Mouse (Mus musculus): ENCODE measurements around the gene Asb16. TPM values are rescaled to one million over a fixed set of nuclear protein-coding genes. Genes with fewer than 3 reads are reported as not detected.

Asb16 gene
- 0.98 and 1.2 TPM in 2 replicates for polyA plus RNA-seq (2012; ENCODE audit: low replicate concordance)

GRCm38 (mm10) chr11:102268520-102269244 is at the start of gene Asb16:
Asb16 (plus strand) TSS chr11:102268743.

GRCm38 (mm10) chr11:102230006-102230741 is 38.4 kb upstream of the Asb16 start, which contains the start of gene Hdac5:
Hdac5 (minus strand) TSS chr11:102230166.

GRCm38 (mm10) chr11:102248630-102249230 is 19.8 kb upstream of the Asb16 start, which contains the start of gene BC030867:
BC030867 (plus strand) TSS chr11:102248882.

GRCm38 (mm10) chr11:102284501-102285094 is 16.1 kb downstream of the Asb16 start, which contains the start of gene Tmub2:
Tmub2 (plus strand) TSS chr11:102284931.

GRCm38 (mm10) chr11:102296491-102297472 is 28.2 kb downstream of the Asb16 start, which contains the start of gene Atxn7l3:
Atxn7l3 (minus strand) TSS chr11:102296631.

GRCm38 (mm10) chr11:102319410-102319792 is 50.9 kb downstream of the Asb16 start, which contains the start of gene Ubtf:
Ubtf (minus strand) TSS chr11:102319742.

Other genes with a start within 250 kb of the Asb16 start
- 0.29 and 0.50 TPM in 2 replicates for gene Mpp3, start 240.3 kb upstream of the Asb16 start, polyA plus RNA-seq (2012; ENCODE audit: low replicate concordance)
- 0.13 TPM in 1 of 2 replicates, not detected in the other for gene Cd300lg, start 227.2 kb upstream of the Asb16 start, polyA plus RNA-seq (2012; ENCODE audit: low replicate concordance)
- gene Mpp2, start 180.2 kb upstream of the Asb16 start, polyA plus RNA-seq (2012; ENCODE audit: low replicate concordance) = 25.4 and 25.8 TPM in 2 replicates
- not detected in 2 replicates for gene Ppy, start 167.4 kb upstream of the Asb16 start, polyA plus RNA-seq (2012; ENCODE audit: low replicate concordance)
- gene Pyy, start 160.9 kb upstream of the Asb16 start, polyA plus RNA-seq (2012; ENCODE audit: low replicate concordance) = not detected in 2 replicates
- 2.0 and 2.1 TPM in 2 replicates for gene Nags, start 123.2 kb upstream of the Asb16 start, polyA plus RNA-seq (2012; ENCODE audit: low replicate concordance)
- gene Tmem101, start 112.3 kb upstream of the Asb16 start, polyA plus RNA-seq (2012; ENCODE audit: low replicate concordance) = 6.5 and 10.4 TPM in 2 replicates
- gene Lsm12, start 83.4 kb upstream of the Asb16 start, polyA plus RNA-seq (2012; ENCODE audit: low replicate concordance) = 73.7 and 82.1 TPM in 2 replicates
- gene G6pc3, start 79.1 kb upstream of the Asb16 start, polyA plus RNA-seq (2012; ENCODE audit: low replicate concordance) = 19.9 and 23.2 TPM in 2 replicates
- gene Hdac5, start 38.6 kb upstream of the Asb16 start, polyA plus RNA-seq (2012; ENCODE audit: low replicate concordance) = 89.8 and 95.7 TPM in 2 replicates
- 2.6 and 13.3 TPM in 2 replicates for gene BC030867, start 19.9 kb upstream of the Asb16 start, polyA plus RNA-seq (2012; ENCODE audit: low replicate concordance)
- 46.9 and 69.3 TPM in 2 replicates for gene Tmub2, start 16.2 kb downstream of the Asb16 start, polyA plus RNA-seq (2012; ENCODE audit: low replicate concordance)
- 73.0 and 101 TPM in 2 replicates for gene Atxn7l3, start 27.9 kb downstream of the Asb16 start, polyA plus RNA-seq (2012; ENCODE audit: low replicate concordance)
- 99.7 and 124 TPM in 2 replicates for gene Ubtf, start 51.0 kb downstream of the Asb16 start, polyA plus RNA-seq (2012; ENCODE audit: low replicate concordance)
- gene Slc4a1, start 97.5 kb downstream of the Asb16 start, polyA plus RNA-seq (2012; ENCODE audit: low replicate concordance) = 452 and 1,470 TPM in 2 replicates
- 5.3 and 23.3 TPM in 2 replicates for gene Rundc3a, start 124.7 kb downstream of the Asb16 start, polyA plus RNA-seq (2012; ENCODE audit: low replicate concordance)
- gene Slc25a39, start 139.2 kb downstream of the Asb16 start, polyA plus RNA-seq (2012; ENCODE audit: low replicate concordance) = 151 and 356 TPM in 2 replicates
- 42.1 and 60.7 TPM in 2 replicates for gene Grn, start 161.6 kb downstream of the Asb16 start, polyA plus RNA-seq (2012; ENCODE audit: low replicate concordance)
- gene Fam171a2, start 178.9 kb downstream of the Asb16 start, polyA plus RNA-seq (2012; ENCODE audit: low replicate concordance) = 1.5 and 1.7 TPM in 2 replicates
- 31.4 and 33.3 TPM in 2 replicates for gene Itga2b, start 201.4 kb downstream of the Asb16 start, polyA plus RNA-seq (2012; ENCODE audit: low replicate concordance)

Data from leukemia stem cell, adult 10-12 weeks (primary cell).